Mouse (Mus musculus) megakaryocyte, embryonic 14.5 days (primary cell): Measurements from ENCODE around the gene Pik3cd.

Experiments
- FLI1 ChIP-seq: IDR thresholded peaks from 2 replicates; pipeline ENCODE4 v1.6.1; 2012; ENCODE audit warnings: low read length, inconsistent platforms, mixed read lengths
- GATA1 ChIP-seq: IDR thresholded peaks from 3 replicates; pipeline ENCODE4 v1.6.1; 2012; ENCODE audit warnings: mixed read lengths, low read length, inconsistent platforms, borderline replicate concordance

DNA sequence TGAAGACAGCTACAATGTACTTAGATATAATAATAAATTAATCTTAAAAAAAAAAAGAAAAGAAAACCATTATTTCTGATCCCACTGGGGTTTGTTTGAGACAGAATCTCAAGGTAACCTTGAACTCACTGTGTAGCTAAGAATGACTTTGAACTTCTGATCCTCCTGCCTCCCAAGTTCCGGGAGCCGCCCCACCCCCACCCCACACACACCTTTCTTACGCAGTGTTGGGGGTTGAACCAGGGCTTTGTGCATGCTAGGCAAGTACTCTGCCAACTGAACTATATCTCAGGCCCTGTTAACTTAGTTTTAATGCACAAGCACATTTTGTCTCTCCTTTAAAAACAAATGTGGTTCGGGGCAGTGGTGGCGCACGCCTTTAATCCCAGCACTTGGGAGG lies 31.2 kb downstream of the Pik3cd start:
- TF ChIP-seq FLI1 (no peak), GATA1 (no peak)
